Mouse (Mus musculus) embryonic fibroblast, embryonic 13.5 days (primary cell): ENCODE results near the gene Gorasp1.

ENCODE experiments used
- CTCF ChIP-seq: IDR thresholded peaks from 2 replicates; pipeline ENCODE4 v1.5.1; 2011; ENCODE audit warnings: mild to moderate bottlenecking, control low read depth, low read length, moderate library complexity, borderline replicate concordance; ENCODE audit not compliant: insufficient read depth
- POLR2A ChIP-seq: IDR thresholded peaks from 2 replicates; pipeline ENCODE4 v1.6.1; 2011; ENCODE audit warnings: low read depth, mild to moderate bottlenecking, control low read depth, low read length, moderate library complexity

GRCm38 (mm10) chr9:119890692-119891091 is 46.7 kb downstream of the Gorasp1 start:
- TF ChIP-seq CTCF, result no peak
- TF ChIP-seq POLR2A, result no peak
